Mouse (Mus musculus): ENCODE data around the gene Map3k20. TPM values are rescaled to one million over a fixed set of nuclear protein-coding genes. Genes with fewer than 3 reads are reported as not detected.

Gene Map3k20
- total RNA-seq, 2 experiments from 2014 or later: 30.5 to 46.9 TPM

- no peak for ATAC-seq (replicated peaks; ENCODE audit: low FRiP score, low TSS enrichment, poor library complexity, severe bottlenecking)
These were observed 179.1 kb downstream of the Map3k20 start for GRCm38 (mm10) chr2:72464376-72465014.

- ATAC-seq (replicated peaks; ENCODE audit: low FRiP score, low TSS enrichment, poor library complexity, severe bottlenecking): no peak
These were observed 182.2 kb downstream of the Map3k20 start for GRCm38 (mm10) chr2:72467604-72468003.

GRCm38 (mm10) chr2:72471415-72472070, 186.1 kb downstream of the Map3k20 start:
- no peak for ATAC-seq (replicated peaks; ENCODE audit: low FRiP score, low TSS enrichment, poor library complexity, severe bottlenecking)

- ATAC-seq (replicated peaks; ENCODE audit: low FRiP score, low TSS enrichment, poor library complexity, severe bottlenecking): no peak
These were observed 189.3 kb downstream of the Map3k20 start for GRCm38 (mm10) chr2:72474531-72475287.

- ATAC-seq (replicated peaks; ENCODE audit: low FRiP score, low TSS enrichment, poor library complexity, severe bottlenecking): no peak
These were observed 190.0 kb downstream of the Map3k20 start for GRCm38 (mm10) chr2:72475423-72475796.

GRCm38 (mm10) chr2:72475797-72476485, 190.5 kb downstream of the Map3k20 start, which contains the start of gene Cdca7:
Gene Cdca7, plus strand, starts transcription at chr2:72476159.
- ATAC-seq (replicated peaks; ENCODE audit: low FRiP score, low TSS enrichment, poor library complexity, severe bottlenecking): peak; percentile 75

- ATAC-seq (replicated peaks; ENCODE audit: low FRiP score, low TSS enrichment, poor library complexity, severe bottlenecking): no peak
These were observed 191.2 kb downstream of the Map3k20 start for GRCm38 (mm10) chr2:72476486-72477211.

- no peak for ATAC-seq (replicated peaks; ENCODE audit: low FRiP score, low TSS enrichment, poor library complexity, severe bottlenecking)
These were observed 191.8 kb downstream of the Map3k20 start for GRCm38 (mm10) chr2:72477221-72477620.

- ATAC-seq (replicated peaks; ENCODE audit: low FRiP score, low TSS enrichment, poor library complexity, severe bottlenecking): no peak
These were observed 192.7 kb downstream of the Map3k20 start for GRCm38 (mm10) chr2:72478176-72478575.

GRCm38 (mm10) chr2:72478921-72479320, 193.5 kb downstream of the Map3k20 start:
- ATAC-seq (replicated peaks; ENCODE audit: low FRiP score, low TSS enrichment, poor library complexity, severe bottlenecking): no peak

GRCm38 (mm10) chr2:72479818-72480217, 194.4 kb downstream of the Map3k20 start:
- ATAC-seq (replicated peaks; ENCODE audit: low FRiP score, low TSS enrichment, poor library complexity, severe bottlenecking): peak; percentile 56

GRCm38 (mm10) chr2:72491650-72492049, 206.2 kb downstream of the Map3k20 start:
- ATAC-seq (replicated peaks; ENCODE audit: low FRiP score, low TSS enrichment, poor library complexity, severe bottlenecking): no peak

Other genes with a start within 250 kb of the Map3k20 start
- 144 and 159 TPM in 2 replicates for gene Cdca7, start 190.5 kb downstream of the Map3k20 start, total RNA-seq (2014; fragmentation: Nextera tagmentation)
- 179 and 188 TPM in 2 replicates for gene Cdca7, start 190.5 kb downstream of the Map3k20 start, total RNA-seq (2017)

All from megakaryocyte-erythroid progenitor cell, adult 5-6 weeks (primary cell).